Mouse (Mus musculus): ENCODE data around the gene Ankrd6. TPM values are rescaled to one million over a fixed set of nuclear protein-coding genes. Genes with fewer than 3 reads are reported as not detected.

The Ankrd6 gene
- polyA plus RNA-seq (2012; ENCODE audit: low replicate concordance): 0.59 and 1.1 TPM in 2 replicates

GRCm38 (mm10) chr4:32950356-32951034, at the start of gene Ankrd6:
Gene Ankrd6, minus strand, starts transcription at chr4:32950841.

GRCm38 (mm10) chr4:32982716-32983175, 32.1 kb upstream of the Ankrd6 start, which contains the start of gene Rragd:
Gene Rragd, plus strand, starts transcription at chr4:32983037.

GRCm38 (mm10) chr4:32799966-32800576, 150.6 kb downstream of the Ankrd6 start, which contains the start of gene Lyrm2:
Gene Lyrm2, plus strand, starts transcription at chr4:32800253.

Other genes with a start within 250 kb of the Ankrd6 start
- 0.28 and 1.1 TPM in 2 replicates for gene Lyrm2, start 150.6 kb downstream of the Ankrd6 start, polyA plus RNA-seq (2012; ENCODE audit: low replicate concordance)
- gene Rragd, start 32.2 kb upstream of the Ankrd6 start, polyA plus RNA-seq (2012; ENCODE audit: low replicate concordance): 0.87 and 1.0 TPM in 2 replicates
- 16.8 and 46.8 TPM in 2 replicates for gene Ube2j1, start 80.6 kb upstream of the Ankrd6 start, polyA plus RNA-seq (2012; ENCODE audit: low replicate concordance)
- gene Gabrr2, start 112.2 kb upstream of the Ankrd6 start, polyA plus RNA-seq (2012; ENCODE audit: low replicate concordance): 0.47 TPM in 1 of 2 replicates, not detected in the other
- gene Gabrr1, start 181.7 kb upstream of the Ankrd6 start, polyA plus RNA-seq (2012; ENCODE audit: low replicate concordance): not detected in 2 replicates
- gene Pm20d2, start 238.9 kb upstream of the Ankrd6 start, polyA plus RNA-seq (2012; ENCODE audit: low replicate concordance): 0.44 and 0.74 TPM in 2 replicates